Mouse (Mus musculus) kidney, postnatal 10 days (tissue): Measurements from ENCODE around the gene Ftl1.
A peak's percentile ranks its signal among the peaks of the same experiment; 100 is the strongest.
"Not testable (repeated sequence)": the region's sequence is repeated elsewhere in the genome, so short reads cannot be mapped to it uniquely, and the experiment has no call there.

Source experiments
- DNase-seq: peaks from one replicate; pipeline ENCODE4 v3.0.0; 2021; ENCODE audit warnings: mixed read lengths

Ftl1 gene

DNA sequence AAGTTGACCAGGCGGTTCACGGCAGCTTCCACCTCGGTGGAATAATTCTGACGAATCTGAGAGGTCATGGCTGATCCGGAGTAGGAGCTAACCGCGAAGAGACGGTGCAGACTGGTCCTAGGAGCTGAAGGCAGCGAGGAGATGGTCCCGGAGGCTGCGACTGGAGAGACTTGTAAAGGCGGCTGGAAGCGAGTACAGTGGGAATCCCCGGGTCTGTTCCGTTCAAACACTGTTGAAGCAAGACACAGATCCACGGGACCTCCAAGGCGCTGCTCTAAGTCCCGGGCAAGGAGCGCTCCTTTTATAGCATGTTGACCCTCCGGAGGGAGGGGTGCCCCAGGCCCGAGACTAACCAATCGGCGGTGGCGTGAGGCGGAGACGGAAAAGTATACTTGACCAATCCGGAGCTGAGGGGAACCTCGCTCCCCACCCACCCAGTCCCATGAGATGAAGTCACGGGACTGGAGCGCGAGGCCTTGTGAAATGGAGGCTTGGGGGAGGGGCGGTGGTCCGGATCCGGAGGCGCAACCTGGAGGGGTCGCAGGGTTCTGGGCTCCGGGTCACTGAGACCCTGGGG is at the start of gene Ftl1:
Ftl1 (minus strand) TSS at position 321 of the 577 bp plus-strand sequence.
- peak; percentile 97 for DNase-seq

- no peak for DNase-seq
Observed at GRCm38 (mm10) chr7:45509181-45509882, 49.6 kb upstream of the Ftl1 start.

GRCm38 (mm10) chr7:45508561-45508960 is 48.9 kb upstream of the Ftl1 start:
- no peak for DNase-seq

DNA sequence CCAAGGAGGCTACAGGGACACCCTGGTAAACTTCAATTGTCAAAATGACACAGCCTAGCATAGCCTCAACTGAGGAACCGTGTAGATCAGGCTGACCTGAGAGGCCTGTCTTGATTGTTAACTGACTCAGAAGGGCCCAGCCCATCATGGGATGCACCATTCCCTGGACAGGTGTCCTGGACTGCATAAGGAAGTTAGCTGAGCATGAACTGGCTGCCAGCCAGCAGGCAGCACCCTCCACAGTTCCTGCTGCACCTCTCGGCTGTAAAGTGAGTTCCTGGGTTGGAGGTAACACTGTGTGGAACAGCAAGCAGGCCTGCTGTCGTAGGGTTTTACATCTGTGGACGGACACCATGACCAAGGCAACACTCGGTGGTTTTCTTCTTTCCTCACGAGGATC is 47.9 kb upstream of the Ftl1 start:
- peak; percentile 53 for DNase-seq

DNA sequence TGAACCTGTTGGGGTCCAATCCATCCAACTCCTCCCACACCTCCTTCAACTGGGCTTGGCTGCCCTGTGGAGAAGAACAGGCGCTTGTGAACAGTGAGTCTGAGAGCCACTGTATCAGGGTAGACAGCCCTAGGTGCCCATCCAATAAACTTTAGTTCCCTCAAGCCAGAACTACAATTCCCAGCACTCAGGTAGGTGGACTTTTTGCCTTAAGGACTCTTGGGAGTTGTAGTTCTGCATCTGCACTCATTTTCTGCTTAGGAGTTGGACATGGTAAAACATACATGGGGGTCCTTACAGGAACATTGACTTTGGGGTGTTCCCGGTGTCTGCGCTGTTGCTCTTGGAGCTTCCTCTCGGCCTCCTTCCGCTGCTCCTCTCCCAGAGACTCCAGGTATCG is 38.7 kb upstream of the Ftl1 start:
- DNase-seq = no peak

DNA sequence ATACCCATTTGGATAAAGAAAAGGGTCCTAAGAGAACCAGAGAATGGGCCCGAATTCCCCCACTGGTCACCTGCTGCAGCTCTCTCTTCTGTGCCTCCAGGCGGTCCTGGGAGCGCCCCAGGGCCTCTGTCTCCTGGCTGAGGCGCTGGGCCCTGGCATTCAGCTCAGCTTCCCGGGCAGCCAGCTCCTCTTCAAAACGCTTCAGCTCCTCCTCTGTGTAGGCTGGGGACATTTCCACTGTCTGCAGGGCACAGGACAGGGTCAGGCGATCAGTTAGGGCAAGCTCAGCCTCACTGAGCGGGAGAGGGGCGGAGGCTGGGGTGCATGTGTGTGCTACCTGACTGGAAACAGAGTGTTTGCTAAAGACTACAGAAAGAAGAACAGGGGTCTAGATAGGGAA is 34.9 kb upstream of the Ftl1 start:
- no peak for DNase-seq

DNA sequence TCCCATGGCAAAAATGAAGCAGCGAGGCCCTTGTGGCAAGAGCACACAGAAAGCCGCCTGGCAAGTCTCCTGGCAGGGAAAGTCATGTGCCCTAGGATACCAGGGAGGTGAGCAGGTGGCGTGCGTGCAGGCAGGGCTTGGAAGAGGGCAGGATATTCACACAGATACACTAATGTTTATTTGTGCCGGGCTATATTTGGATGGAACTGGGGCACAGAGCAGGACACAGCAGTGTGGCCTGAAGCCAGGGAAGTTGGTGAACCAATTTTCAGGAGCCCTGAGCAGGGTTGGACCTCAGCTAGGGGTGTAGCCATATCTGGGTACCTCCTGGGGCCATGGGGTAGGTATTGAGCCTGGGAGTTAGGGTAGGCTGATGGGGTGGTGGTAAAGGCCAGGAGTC is 33.3 kb upstream of the Ftl1 start:
- DNase-seq = no peak

- no peak for DNase-seq
Observed at GRCm38 (mm10) chr7:45492225-45492844, 32.7 kb upstream of the Ftl1 start.

DNA sequence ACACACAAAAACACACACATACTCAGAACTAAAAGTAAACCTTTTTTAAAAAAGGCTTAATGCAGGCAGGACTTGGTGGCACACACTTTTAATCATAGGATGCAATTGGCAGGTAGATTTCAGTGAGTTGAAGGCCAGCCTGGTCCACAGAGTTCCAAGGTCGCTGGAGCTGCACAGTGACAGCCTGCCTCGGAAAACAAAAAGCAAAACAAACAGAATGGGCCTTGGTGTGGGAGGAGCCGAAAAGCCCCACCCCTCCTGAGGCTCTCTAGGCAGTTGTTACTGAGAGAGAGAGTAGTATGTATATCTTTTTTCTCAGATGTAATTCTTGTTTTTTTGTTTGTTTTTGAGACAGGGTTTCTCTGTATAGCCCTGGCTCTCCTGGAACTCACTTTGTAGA is 31.6 kb upstream of the Ftl1 start:
- DNase-seq = peak; percentile 61

GRCm38 (mm10) chr7:45490822-45491221 is 31.1 kb upstream of the Ftl1 start:
- peak; percentile 44 for DNase-seq

DNA sequence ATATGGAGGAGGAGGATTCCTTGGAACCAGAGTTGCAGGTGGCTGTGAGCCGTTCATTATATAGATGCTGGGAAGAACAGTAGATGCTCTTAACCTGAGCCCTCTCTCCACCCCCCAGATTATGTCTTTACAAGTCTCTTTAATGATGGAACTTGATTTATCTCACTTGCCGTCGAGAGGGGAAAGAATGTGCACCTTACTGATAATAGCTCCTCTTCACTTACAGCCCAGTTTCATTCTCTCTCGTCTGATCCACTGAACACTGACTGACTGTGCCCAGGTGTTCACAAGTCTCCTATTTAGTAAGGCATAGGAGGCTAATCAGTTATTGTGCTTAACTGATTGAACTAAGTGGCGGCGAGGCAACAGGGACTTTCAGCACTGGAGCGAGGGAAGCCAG is 29.9 kb upstream of the Ftl1 start:
- no peak for DNase-seq

GRCm38 (mm10) chr7:45488293-45489204 is 28.9 kb upstream of the Ftl1 start, which contains the start of gene Dhdh:
TSS of gene Dhdh (minus strand) at chr7:45488805.
- peak; percentile 78 for DNase-seq

- no peak for DNase-seq
Observed at GRCm38 (mm10) chr7:45487861-45488292, 28.2 kb upstream of the Ftl1 start.

DNA sequence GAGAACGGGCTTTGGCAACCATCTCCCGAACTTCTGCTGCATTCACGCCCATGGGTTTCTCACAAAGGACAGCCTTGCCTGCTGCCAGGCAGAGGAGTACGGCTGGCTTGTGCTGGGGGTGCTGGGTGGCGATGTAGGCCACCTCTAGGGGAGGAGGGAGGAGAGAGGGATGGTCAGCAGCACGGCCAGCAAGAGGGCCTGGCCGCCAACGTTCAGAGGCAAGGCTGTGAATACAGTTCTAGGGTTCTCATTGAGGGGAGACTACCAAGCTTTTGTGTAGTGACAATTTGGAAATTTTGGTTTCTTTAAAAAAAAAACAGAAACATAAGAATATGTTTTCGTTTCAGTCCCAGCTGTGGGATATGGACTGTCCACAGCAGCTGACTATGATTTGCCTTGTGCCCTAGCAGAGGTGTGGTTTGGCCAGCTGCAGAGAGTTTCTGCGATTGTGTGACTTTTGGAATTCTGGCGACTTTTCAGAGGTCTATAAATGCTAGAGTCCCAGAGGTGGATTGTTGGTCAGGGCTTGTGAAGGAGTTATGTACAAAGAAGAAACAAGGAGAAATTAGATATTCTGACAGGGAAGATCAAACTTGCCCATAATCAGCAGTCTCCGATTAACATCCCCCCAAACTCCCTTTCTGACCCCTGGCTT is 27.2 kb upstream of the Ftl1 start, which contains the start of gene Gm45808:
Gm45808 (minus strand) TSS at position 51 of the 655 bp plus-strand sequence.
- no peak for DNase-seq

- DNase-seq = no peak
Observed at GRCm38 (mm10) chr7:45486158-45486557, 26.5 kb upstream of the Ftl1 start.

DNA sequence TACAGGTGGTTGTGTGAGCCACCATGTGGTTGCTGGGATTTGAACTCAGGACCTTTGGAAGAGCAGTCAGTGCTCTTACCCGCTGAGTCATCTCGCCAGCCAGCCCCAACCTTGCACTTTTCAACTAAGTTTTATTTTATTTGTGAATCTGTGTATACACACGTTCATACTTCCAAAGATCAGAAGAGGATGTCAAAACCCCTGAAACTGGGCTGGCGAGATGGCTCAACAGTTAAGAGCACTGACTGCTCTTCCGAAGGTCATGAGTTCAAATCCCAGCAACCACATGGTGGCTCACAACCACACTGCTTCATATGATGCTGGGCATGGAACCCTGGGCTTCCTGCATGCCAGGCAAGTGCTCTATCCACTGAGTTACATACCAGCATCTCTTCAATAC is 25.3 kb upstream of the Ftl1 start:
- not testable (repeated sequence) for DNase-seq

DNA sequence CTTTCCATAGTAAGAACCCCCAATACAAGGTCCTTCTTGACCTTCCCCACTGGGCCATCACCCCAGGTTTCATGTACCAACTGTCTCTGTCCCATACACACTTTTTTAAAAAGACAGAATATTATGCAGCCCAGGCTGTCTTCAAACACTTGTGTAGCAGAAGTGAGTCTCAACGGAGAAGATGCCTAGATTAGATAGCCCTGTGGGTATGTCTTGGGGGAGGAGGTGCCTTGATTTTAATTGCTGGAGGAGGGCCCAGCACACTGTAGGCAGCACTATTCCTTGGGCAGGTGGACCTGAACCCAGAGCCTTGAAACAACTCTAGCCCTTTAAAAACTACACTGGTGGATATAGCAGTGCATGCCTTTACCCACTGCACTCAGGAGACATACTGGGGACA is 22.5 kb upstream of the Ftl1 start:
- no peak for DNase-seq

DNA sequence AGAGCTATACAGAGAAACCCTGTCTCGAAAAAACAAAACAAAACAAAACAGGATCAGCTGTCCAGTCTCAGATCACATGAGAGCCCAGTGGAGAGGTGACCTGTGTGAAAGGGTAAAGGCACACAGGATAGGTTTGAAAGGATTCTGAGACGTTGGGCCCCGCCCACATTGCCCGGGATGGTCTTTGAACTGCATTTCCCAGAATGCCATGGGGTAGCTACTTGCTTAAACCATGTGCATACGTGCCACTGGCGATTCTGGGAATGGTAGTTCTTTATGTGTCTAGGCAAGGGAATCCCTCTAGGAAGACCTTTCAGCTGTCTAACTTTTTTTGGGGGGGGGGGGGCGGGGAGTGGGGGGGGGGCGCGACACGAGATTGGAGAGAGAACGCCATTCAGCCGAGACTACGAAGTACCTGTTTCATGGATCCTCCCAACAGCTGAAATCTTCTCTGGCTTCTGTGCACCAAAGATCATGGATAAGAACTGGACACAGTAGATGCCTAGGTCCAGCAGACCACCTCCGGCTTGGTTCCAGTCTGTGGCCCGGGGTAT is 21.8 kb upstream of the Ftl1 start, which contains the start of gene Tulp2:
Tulp2 (plus strand) TSS at position 504 of the 554 bp plus-strand sequence.
- peak; percentile 80 for DNase-seq

DNA sequence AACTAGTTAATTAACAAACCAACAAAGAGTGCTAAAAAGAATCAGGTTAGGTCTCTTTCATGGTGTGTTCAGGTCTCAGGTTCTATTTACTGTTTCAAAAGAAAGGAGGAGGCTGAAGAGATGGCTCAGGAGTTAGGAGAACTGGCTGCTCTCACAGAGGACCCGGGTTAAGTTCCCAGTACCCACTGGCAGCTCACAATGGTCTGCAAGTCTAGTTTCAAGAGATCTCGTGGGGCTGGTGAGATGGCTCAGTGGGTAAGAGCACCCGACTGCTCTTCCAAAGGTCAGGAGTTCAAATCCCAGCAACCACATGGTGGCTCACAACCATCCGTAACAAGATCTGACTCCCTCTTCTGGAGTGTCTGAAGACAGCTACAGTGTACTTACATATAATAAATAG is 20.6 kb upstream of the Ftl1 start:
- DNase-seq = not testable (repeated sequence)

GRCm38 (mm10) chr7:45478774-45479173 is 19.1 kb upstream of the Ftl1 start:
- DNase-seq = no peak

GRCm38 (mm10) chr7:45477003-45477402 is 17.3 kb upstream of the Ftl1 start:
- DNase-seq = peak; percentile 78

DNA sequence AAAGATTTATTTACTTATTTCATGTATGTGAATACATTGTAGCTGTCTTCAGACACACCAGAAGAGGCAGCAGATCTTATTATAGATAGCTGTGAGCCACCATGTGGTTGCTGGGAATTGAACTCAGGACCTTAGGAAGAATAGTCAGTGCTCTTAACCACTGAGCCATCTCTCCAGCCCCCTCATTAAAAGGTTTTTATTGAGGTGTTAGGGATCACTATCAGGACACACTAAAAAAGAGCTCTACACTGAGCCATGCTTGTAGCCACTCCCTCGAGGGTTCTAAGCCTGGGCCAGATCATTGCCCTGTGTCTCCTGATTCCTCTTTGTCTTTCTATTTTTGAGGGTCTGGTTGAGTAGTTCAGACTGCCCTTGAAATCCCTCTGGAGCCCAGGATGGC is 16.8 kb upstream of the Ftl1 start:
- DNase-seq = no peak
